Mouse (Mus musculus): ENCODE results near the gene Nbea. TPM values are rescaled to one million over a fixed set of nuclear protein-coding genes. Genes with fewer than 3 reads are reported as not detected.

The Nbea gene
- total and polyA plus RNA-seq, 3 experiments: 0.04 to 0.27 TPM; not detected in 1

GRCm38 (mm10) chr3:55590727-55591126 is 592.8 kb downstream of the Nbea start:
- DNase-seq (ENCODE audit: low read depth, low spot score): no peak
- Histone ChIP-seq H3K9me3 (replicated peaks; ENCODE audit: insufficient read depth, low read length) (no peaks in the 10 kb centered on the region), H3K4me3 (ENCODE audit: control insufficient read depth in 1 of 2, insufficient read depth in 1 of 2, low read depth in 2 of 2, low read length in 2 of 2) (no peak overlapping the region), H3K79me2 (ENCODE audit: control insufficient read depth, insufficient read depth, low read length, poor library complexity) (no peaks in the 10 kb centered on the region), H3K36me3 (ENCODE audit: control insufficient read depth in 1 of 2, insufficient read depth in 2 of 2, low read length in 2 of 2) (no peaks in the 10 kb centered on the region), H3K9ac (ENCODE audit: control insufficient read depth, low read depth, low read length, poor library complexity, severe bottlenecking) (no peak overlapping the region), H3K4me1 (ENCODE audit: control insufficient read depth in 1 of 2, insufficient read depth in 2 of 2, low read length in 2 of 2) (no peaks in the 10 kb centered on the region), H3K27me3 (ENCODE audit: control insufficient read depth in 1 of 2, insufficient read depth in 2 of 2, low read length in 2 of 2) (no peaks in the 10 kb centered on the region), H3K27ac (ENCODE audit: control insufficient read depth, low read depth, low read length) (no peak overlapping the region)
- TF ChIP-seq TAL1 (IDR thresholded peaks at IDR 0.05; ENCODE audit: low read length) (no peak), KAT2A (conservative IDR thresholded peaks at IDR 0.05; ENCODE audit: low read depth, low read length) (no peak), MAFK (IDR thresholded peaks at IDR 0.05; ENCODE audit: borderline replicate concordance, low read depth, low read length) (no peak), ELF1 (IDR thresholded peaks at IDR 0.05; ENCODE audit: low read depth, low read length) (no peak), MYC (IDR thresholded peaks at IDR 0.05; ENCODE audit: low read depth, low read length) (no peak), MAZ (IDR thresholded peaks at IDR 0.05; ENCODE audit: low read depth, low read length) (no peak), BHLHE40 (IDR thresholded peaks at IDR 0.05; ENCODE audit: borderline replicate concordance, low read depth, low read length) (no peak), CHD1 (IDR thresholded peaks at IDR 0.05; ENCODE audit: low read depth, low read length) (no peak), MXI1 (IDR thresholded peaks at IDR 0.05; ENCODE audit: low read depth, low read length) (no peak), E2F4 (IDR thresholded peaks at IDR 0.05; ENCODE audit: borderline replicate concordance, low read depth, low read length) (no peak), POLR2AphosphoS5 (IDR thresholded peaks at IDR 0.05; ENCODE audit: borderline replicate concordance, low read depth, low read length) (no peak), TCF12 (IDR thresholded peaks at IDR 0.05; ENCODE audit: low read depth, low read length) (no peak), RAD21 (IDR thresholded peaks at IDR 0.05; ENCODE audit: low read depth, low read length) (no peak), USF1 (IDR thresholded peaks at IDR 0.05; ENCODE audit: low read depth, low read length) (no peak), USF2 (IDR thresholded peaks at IDR 0.05; ENCODE audit: borderline replicate concordance in 1 of 2, insufficient read depth in 1 of 2, low read depth in 1 of 2, low read length in 2 of 2) (no peak)

GRCm38 (mm10) chr3:55590291-55590690 is 593.2 kb downstream of the Nbea start:
- no peak overlapping the region for H3K9ac ChIP-seq (ENCODE audit: control insufficient read depth, low read depth, low read length, poor library complexity, severe bottlenecking)
- no peak overlapping the region for H3K4me3 ChIP-seq (ENCODE audit: control insufficient read depth in 1 of 2, insufficient read depth in 1 of 2, low read depth in 2 of 2, low read length in 2 of 2)
- no peaks in the 10 kb centered on the region for H3K36me3 ChIP-seq (ENCODE audit: control insufficient read depth in 1 of 2, insufficient read depth in 2 of 2, low read length in 2 of 2)
- DNase-seq (ENCODE audit: low read depth, low spot score): no peak
- no peaks in the 10 kb centered on the region for H3K27me3 ChIP-seq (ENCODE audit: control insufficient read depth in 1 of 2, insufficient read depth in 2 of 2, low read length in 2 of 2)
- H3K9me3 ChIP-seq (replicated peaks; ENCODE audit: insufficient read depth, low read length): no peaks in the 10 kb centered on the region
- H3K27ac ChIP-seq (ENCODE audit: control insufficient read depth, low read depth, low read length): no peak overlapping the region
- no peaks in the 10 kb centered on the region for H3K79me2 ChIP-seq (ENCODE audit: control insufficient read depth, insufficient read depth, low read length, poor library complexity)
- no peaks in the 10 kb centered on the region for H3K4me1 ChIP-seq (ENCODE audit: control insufficient read depth in 1 of 2, insufficient read depth in 2 of 2, low read length in 2 of 2)
- no peak for TF ChIP-seq TAL1 (IDR thresholded peaks at IDR 0.05; ENCODE audit: low read length)
- no peak for TF ChIP-seq POLR2A (IDR thresholded peaks at IDR 0.05; ENCODE audit: control insufficient read depth in 1 of 2, insufficient read depth in 1 of 2, low read depth in 1 of 2, low read length in 2 of 2, poor library complexity in 1 of 2)
- no peak for TF ChIP-seq MYB (IDR thresholded peaks at IDR 0.05; ENCODE audit: low read depth, low read length)
- TF ChIP-seq NELFE (IDR thresholded peaks at IDR 0.05; ENCODE audit: low read depth, low read length): no peak
- no peak for TF ChIP-seq BHLHE40 (IDR thresholded peaks at IDR 0.05; ENCODE audit: borderline replicate concordance, low read depth, low read length)
- no peak for TF ChIP-seq MEF2A (IDR thresholded peaks at IDR 0.05; ENCODE audit: extremely low read depth, insufficient replicate concordance, low read depth, low read length, poor library complexity, severe bottlenecking)
- no peak for TF ChIP-seq TBP (IDR thresholded peaks at IDR 0.05; ENCODE audit: low read depth, low read length)
- TF ChIP-seq ETS1 (IDR thresholded peaks at IDR 0.05; ENCODE audit: low read depth, low read length): no peak
- TF ChIP-seq POLR2AphosphoS2 (IDR thresholded peaks at IDR 0.05; ENCODE audit: low read length): no peak
- no peak for TF ChIP-seq GATA1 (IDR thresholded peaks at IDR 0.05; ENCODE audit: low read depth, low read length)
- TF ChIP-seq HCFC1 (IDR thresholded peaks at IDR 0.05; ENCODE audit: low read depth, low read length): no peak
- TF ChIP-seq ZMIZ1 (IDR thresholded peaks at IDR 0.05; ENCODE audit: low read depth, low read length): no peak
- no peak for TF ChIP-seq SIN3A (IDR thresholded peaks at IDR 0.05; ENCODE audit: low read length)
- TF ChIP-seq ZC3H11A (IDR thresholded peaks at IDR 0.05; ENCODE audit: low read depth, low read length): no peak
- no peak for TF ChIP-seq ELF1 (IDR thresholded peaks at IDR 0.05; ENCODE audit: low read depth, low read length)
- TF ChIP-seq EP300 (IDR thresholded peaks at IDR 0.05; ENCODE audit: low read depth in 1 of 2, low read length in 2 of 2): no peak
- no peak for TF ChIP-seq UBTF (IDR thresholded peaks at IDR 0.05; ENCODE audit: borderline replicate concordance, insufficient read depth, low read depth, low read length)
- no peak for TF ChIP-seq MAZ (IDR thresholded peaks at IDR 0.05; ENCODE audit: low read depth, low read length)
- TF ChIP-seq USF1 (IDR thresholded peaks at IDR 0.05; ENCODE audit: low read depth, low read length): no peak
